Mouse (Mus musculus): Measurements from ENCODE around the gene Nr4a1. TPM values are rescaled to one million over a fixed set of nuclear protein-coding genes. Genes with fewer than 3 reads are reported as not detected.

Gene Nr4a1
- total and polyA plus RNA-seq, 3 experiments: 0.04 TPM; not detected in 2

- no peaks in the 10 kb centered on the region for H3K36me3 ChIP-seq (replicated peaks)
- H3K27me3 ChIP-seq (ENCODE audit: insufficient read depth, low read length): 0 out of 2 replicates have a peak, but pooled peaks cover 2% of the 10 kb centered on the region
- peaks cover 43% of the 10 kb centered on the region for H3K4me1 ChIP-seq (ENCODE audit: insufficient read depth, low read depth, low read length)
- no peak for DNase-seq (ENCODE audit: low spot score)
- H3K4me3 ChIP-seq (ENCODE audit: low read depth, low read length): no peak overlapping the region
- peaks cover 41% of the 10 kb centered on the region for H3K9me3 ChIP-seq (replicated peaks)
- ATAC-seq (ENCODE audit: extremely low read depth, insufficient number of reproducible peaks, low FRiP score, poor library complexity, severe bottlenecking): no peak
- TF ChIP-seq CTCF (IDR thresholded peaks at IDR 0.05; ENCODE audit: low read depth, low read length): no peak
These were observed 67.1 kb downstream of the Nr4a1 start for GRCm38 (mm10) chr15:101321126-101321525.

GRCm38 (mm10) chr15:101322106-101322505 is 68.0 kb downstream of the Nr4a1 start:
- Histone ChIP-seq H3K9me3 (replicated peaks) (peaks cover 37% of the 10 kb centered on the region), H3K4me3 (ENCODE audit: low read depth, low read length) (no peak overlapping the region), H3K27me3 (ENCODE audit: insufficient read depth, low read length) (no peaks in the 10 kb centered on the region), H3K4me1 (ENCODE audit: insufficient read depth, low read depth, low read length) (peaks cover 43% of the 10 kb centered on the region), H3K36me3 (replicated peaks) (no peaks in the 10 kb centered on the region)
- ATAC-seq (ENCODE audit: extremely low read depth, insufficient number of reproducible peaks, low FRiP score, poor library complexity, severe bottlenecking): no peak
- TF ChIP-seq GATA2 (IDR thresholded peaks at IDR 0.05; ENCODE audit: borderline replicate concordance, low read depth, low read length) (no peak), TAL1 (conservative IDR thresholded peaks at IDR 0.05; ENCODE audit: low read depth, low read length) (no peak), GATA1 (IDR thresholded peaks at IDR 0.05; ENCODE audit: borderline replicate concordance, low read length) (no peak), CTCF (IDR thresholded peaks at IDR 0.05; ENCODE audit: low read depth, low read length) (no peak), POLR2AphosphoS5 (IDR thresholded peaks at IDR 0.05; ENCODE audit: insufficient replicate concordance, low read depth, low read length) (no peak)
- DNase-seq (ENCODE audit: low spot score): no peak

GRCm38 (mm10) chr15:101322640-101323039 is 68.6 kb downstream of the Nr4a1 start:
- DNase-seq (ENCODE audit: low spot score) (no peak), ATAC-seq (ENCODE audit: extremely low read depth, insufficient number of reproducible peaks, low FRiP score, poor library complexity, severe bottlenecking) (no peak)
- H3K27me3 ChIP-seq (ENCODE audit: insufficient read depth, low read length): no peaks in the 10 kb centered on the region
- no peak for TF ChIP-seq CTCF (IDR thresholded peaks at IDR 0.05; ENCODE audit: low read depth, low read length)
- no peak for TF ChIP-seq GATA1 (IDR thresholded peaks at IDR 0.05; ENCODE audit: borderline replicate concordance, low read length)
- H3K36me3 ChIP-seq (replicated peaks): no peaks in the 10 kb centered on the region
- H3K9me3 ChIP-seq (replicated peaks): peaks cover 39% of the 10 kb centered on the region
- no peak overlapping the region for H3K4me3 ChIP-seq (ENCODE audit: low read depth, low read length)
- H3K4me1 ChIP-seq (ENCODE audit: insufficient read depth, low read depth, low read length): peaks cover 37% of the 10 kb centered on the region

GRCm38 (mm10) chr15:101323511-101323910 is 69.4 kb downstream of the Nr4a1 start:
- ATAC-seq (ENCODE audit: extremely low read depth, insufficient number of reproducible peaks, low FRiP score, poor library complexity, severe bottlenecking) (no peak), DNase-seq (ENCODE audit: low spot score) (no peak)
- peaks cover 47% of the 10 kb centered on the region for H3K9me3 ChIP-seq (replicated peaks)
- TF ChIP-seq CTCF (IDR thresholded peaks at IDR 0.05; ENCODE audit: low read depth, low read length) (no peak), GATA1 (IDR thresholded peaks at IDR 0.05; ENCODE audit: borderline replicate concordance, low read length) (no peak), TAL1 (conservative IDR thresholded peaks at IDR 0.05; ENCODE audit: low read depth, low read length) (no peak), POLR2AphosphoS5 (IDR thresholded peaks at IDR 0.05; ENCODE audit: insufficient replicate concordance, low read depth, low read length) (no peak), GATA2 (IDR thresholded peaks at IDR 0.05; ENCODE audit: borderline replicate concordance, low read depth, low read length) (no peak)
- H3K4me3 ChIP-seq (ENCODE audit: low read depth, low read length): no peak overlapping the region
- H3K27me3 ChIP-seq (ENCODE audit: insufficient read depth, low read length): no peaks in the 10 kb centered on the region
- H3K36me3 ChIP-seq (replicated peaks): no peaks in the 10 kb centered on the region
- peaks cover 34% of the 10 kb centered on the region for H3K4me1 ChIP-seq (ENCODE audit: insufficient read depth, low read depth, low read length)

Other genes with a start within 250 kb of the Nr4a1 start
- not detected in 2 replicates for gene Gm47841, start 206.9 kb upstream of the Nr4a1 start, total RNA-seq (2014; fragmentation: Nextera tagmentation)
- not detected in 2 replicates for gene Gm47841, start 206.9 kb upstream of the Nr4a1 start, total RNA-seq (2017)
- gene Gm47841, start 206.9 kb upstream of the Nr4a1 start, polyA plus RNA-seq (2012): not detected in 2 replicates
- gene Fignl2, start 175.7 kb upstream of the Nr4a1 start, total RNA-seq (2014; fragmentation: Nextera tagmentation): not detected in 2 replicates
- 0.05 and 0.06 TPM in 2 replicates for gene Fignl2, start 175.7 kb upstream of the Nr4a1 start, total RNA-seq (2017)
- gene Fignl2, start 175.7 kb upstream of the Nr4a1 start, polyA plus RNA-seq (2012): not detected in 2 replicates
- gene Ankrd33, start 138.5 kb upstream of the Nr4a1 start, total RNA-seq (2014; fragmentation: Nextera tagmentation): not detected in 2 replicates
- not detected in 2 replicates for gene Ankrd33, start 138.5 kb upstream of the Nr4a1 start, total RNA-seq (2017)
- gene Ankrd33, start 138.5 kb upstream of the Nr4a1 start, polyA plus RNA-seq (2012): not detected in 2 replicates
- gene Acvrl1, start 125.7 kb upstream of the Nr4a1 start, total RNA-seq (2014; fragmentation: Nextera tagmentation): not detected in 2 replicates
- 0.60 TPM in 1 of 2 replicates, not detected in the other for gene Acvrl1, start 125.7 kb upstream of the Nr4a1 start, total RNA-seq (2017)
- 0.02 TPM in 1 of 2 replicates, not detected in the other for gene Acvrl1, start 125.7 kb upstream of the Nr4a1 start, polyA plus RNA-seq (2012)
- not detected in 2 replicates for gene Acvr1b, start 80.2 kb upstream of the Nr4a1 start, total RNA-seq (2014; fragmentation: Nextera tagmentation)
- gene Acvr1b, start 80.2 kb upstream of the Nr4a1 start, total RNA-seq (2017): under 0.01 and 0.12 TPM in 2 replicates
- not detected in 2 replicates for gene Acvr1b, start 80.2 kb upstream of the Nr4a1 start, polyA plus RNA-seq (2012)
- gene Grasp, start 30.1 kb upstream of the Nr4a1 start, total RNA-seq (2014; fragmentation: Nextera tagmentation): not detected in 2 replicates
- gene Grasp, start 30.1 kb upstream of the Nr4a1 start, total RNA-seq (2017): 0.16 TPM in 1 of 2 replicates, not detected in the other
- 0.04 and 0.09 TPM in 2 replicates for gene Grasp, start 30.1 kb upstream of the Nr4a1 start, polyA plus RNA-seq (2012)
- gene Atg101, start 30.0 kb downstream of the Nr4a1 start, total RNA-seq (2014; fragmentation: Nextera tagmentation): 5.9 and 11.0 TPM in 2 replicates
- gene Atg101, start 30.0 kb downstream of the Nr4a1 start, total RNA-seq (2017): 34.6 and 35.3 TPM in 2 replicates
- gene Atg101, start 30.0 kb downstream of the Nr4a1 start, polyA plus RNA-seq (2012): 42.5 and 55.1 TPM in 2 replicates
- gene 6030408B16Rik, start 38.9 kb downstream of the Nr4a1 start, total RNA-seq (2014; fragmentation: Nextera tagmentation): not detected in 2 replicates
- 0.12 TPM in 1 of 2 replicates, not detected in the other for gene 6030408B16Rik, start 38.9 kb downstream of the Nr4a1 start, total RNA-seq (2017)
- 0.09 TPM in 1 of 2 replicates, not detected in the other for gene 6030408B16Rik, start 38.9 kb downstream of the Nr4a1 start, polyA plus RNA-seq (2012)
- not detected in 2 replicates for gene Krt80, start 115.9 kb downstream of the Nr4a1 start, total RNA-seq (2014; fragmentation: Nextera tagmentation)
- gene Krt80, start 115.9 kb downstream of the Nr4a1 start, total RNA-seq (2017): 0.11 and 0.12 TPM in 2 replicates
- not detected in 2 replicates for gene Krt80, start 115.9 kb downstream of the Nr4a1 start, polyA plus RNA-seq (2012)
- not detected in 2 replicates for gene Krt7, start 156.8 kb downstream of the Nr4a1 start, total RNA-seq (2014; fragmentation: Nextera tagmentation)
- under 0.01 and 0.49 TPM in 2 replicates for gene Krt7, start 156.8 kb downstream of the Nr4a1 start, total RNA-seq (2017)
- gene Krt7, start 156.8 kb downstream of the Nr4a1 start, polyA plus RNA-seq (2012): 0.11 and 0.13 TPM in 2 replicates
- not detected in 2 replicates for gene Krt87, start 184.5 kb downstream of the Nr4a1 start, total RNA-seq (2014; fragmentation: Nextera tagmentation)
- gene Krt87, start 184.5 kb downstream of the Nr4a1 start, total RNA-seq (2017): not detected in 2 replicates
- gene Krt87, start 184.5 kb downstream of the Nr4a1 start, polyA plus RNA-seq (2012): not detected in 2 replicates
- not detected in 2 replicates for gene Krt88, start 193.5 kb downstream of the Nr4a1 start, total RNA-seq (2014; fragmentation: Nextera tagmentation)
- gene Krt88, start 193.5 kb downstream of the Nr4a1 start, total RNA-seq (2017): not detected in 2 replicates
- not detected in 2 replicates for gene Krt88, start 193.5 kb downstream of the Nr4a1 start, polyA plus RNA-seq (2012)
- gene Krt81, start 209.5 kb downstream of the Nr4a1 start, total RNA-seq (2014; fragmentation: Nextera tagmentation): not detected in 2 replicates
- not detected in 2 replicates for gene Krt81, start 209.5 kb downstream of the Nr4a1 start, total RNA-seq (2017)
- not detected in 2 replicates for gene Krt81, start 209.5 kb downstream of the Nr4a1 start, polyA plus RNA-seq (2012)
- not detected in 2 replicates for gene Krt86, start 219.2 kb downstream of the Nr4a1 start, total RNA-seq (2014; fragmentation: Nextera tagmentation)
- gene Krt86, start 219.2 kb downstream of the Nr4a1 start, total RNA-seq (2017): 0.11 TPM in 1 of 2 replicates, not detected in the other
- not detected in 2 replicates for gene Krt86, start 219.2 kb downstream of the Nr4a1 start, polyA plus RNA-seq (2012)
- not detected in 2 replicates for gene Krt83, start 237.2 kb downstream of the Nr4a1 start, total RNA-seq (2014; fragmentation: Nextera tagmentation)
- not detected in 2 replicates for gene Krt83, start 237.2 kb downstream of the Nr4a1 start, total RNA-seq (2017)
- gene Krt83, start 237.2 kb downstream of the Nr4a1 start, polyA plus RNA-seq (2012): not detected in 2 replicates